Mouse (Mus musculus) kidney, postnatal 0 days (tissue): ENCODE data around the gene Smad1. TPM values are rescaled to one million over a fixed set of nuclear protein-coding genes. Genes with fewer than 3 reads are reported as not detected.

Experiments
- ATAC-seq: fragments of 200-750 bp; cut with Nextera tagmentation; replicated peaks from 2 replicates; pipeline ENCODE4 v1.8.0; 2017; ENCODE audit warnings: low read depth, moderate number of reproducible peaks, moderate TSS enrichment, moderate library complexity; ENCODE audit not compliant: low FRiP score
- DNase-seq: peaks from one replicate; pipeline ENCODE4 v3.0.0-alpha.2; 2016; ENCODE audit warnings: low spot score
- H3K27ac ChIP-seq: fragments of 300-500 bp; sonication (generic); 2 replicates; pipeline ENCODE4 v1.5.1; 2014; ENCODE audit warnings: mild to moderate bottlenecking
- H3K27me3 ChIP-seq: fragments of 300-500 bp; sonication (generic); 2 replicates; pipeline ENCODE4 v1.6.1; 2014; ENCODE audit warnings: low read length, mixed read lengths; ENCODE audit not compliant: insufficient read depth
- H3K36me3 ChIP-seq: fragments of 300-500 bp; sonication (generic); 2 replicates; pipeline ENCODE4 v1.6.1; 2014; ENCODE audit warnings: low read length, mixed read lengths; ENCODE audit not compliant: insufficient read depth
- H3K4me1 ChIP-seq: fragments of 300-500 bp; sonication (generic); replicated peaks from 2 replicates; pipeline ENCODE4 v1.6.1; 2014; ENCODE audit warnings: antibody characterized with exemption, low read length, mixed read lengths; ENCODE audit not compliant: insufficient read depth
- H3K4me2 ChIP-seq: fragments of 300-500 bp; sonication (generic); 2 replicates; pipeline ENCODE4 v1.6.1; 2014; ENCODE audit warnings: mild to moderate bottlenecking, low read length, moderate library complexity, mixed read lengths
- H3K4me3 ChIP-seq: fragments of 300-500 bp; sonication (generic); replicated peaks from 2 replicates; pipeline ENCODE4 v1.5.1; 2014; ENCODE audit warnings: low read depth, low read length
- H3K9ac ChIP-seq: fragments of 300-500 bp; sonication (generic); 2 replicates; pipeline ENCODE4 v1.6.1; 2014; ENCODE audit warnings: low read depth, low read length
- H3K9me3 ChIP-seq: fragments of 300-500 bp; sonication (generic); replicated peaks from 2 replicates; pipeline ENCODE4 v1.6.1; 2016; ENCODE audit warnings: low read length, inconsistent platforms, mixed read lengths
- CTCF ChIP-seq: IDR thresholded peaks from 2 replicates; pipeline ENCODE4 v1.5.1; 2016; ENCODE audit warnings: antibody characterized with exemption, low read depth, mild to moderate bottlenecking, moderate library complexity
- WGBS: fragments of 180-500 bp; shearing (Covaris S2); extraction: QIAGEN DNeasy Blood & Tissue Kit; methylation state at CpG from one replicate; pipeline ENCODE4 v1.1.7; 2014; 5-methylcytosine and 5-hydroxymethylcytosine counted together
- polyA plus RNA-seq: library from polyadenylated mRNA; unstranded; fragments of >200 nt; fragmentation: Nextera tagmentation; extraction: Ambion mirVana; gene quantifications from 2 replicates; pipeline ENCODE4 v1.2.1, GENCODE M21; 2015

The Smad1 gene
- polyA plus RNA-seq, 1 experiment from 2014 or later, result 36.6 TPM

GRCm38 (mm10) chr8:79372084-79372483 is 27.2 kb downstream of the Smad1 start:
- H3K9me3 ChIP-seq, result no peaks in the 10 kb centered on the region
- ATAC-seq, result no peak
- H3K36me3 ChIP-seq, result peaks cover 18% of the 10 kb centered on the region; the same call in 1 of the 2 replicates
- 78% methylated on average over 9 of the region's 9 CpGs for whole genome bisulfite sequencing
- no peak for DNase-seq
- no peaks in the 10 kb centered on the region for H3K27me3 ChIP-seq
- no peak for TF ChIP-seq CTCF
- H3K4me1 ChIP-seq, result peaks cover 16% of the 10 kb centered on the region
- no peak overlapping the region for H3K9ac ChIP-seq
- no peak overlapping the region for H3K27ac ChIP-seq
- no peak overlapping the region for H3K4me2 ChIP-seq
- no peak overlapping the region for H3K4me3 ChIP-seq

- H3K27me3 ChIP-seq, result no peaks in the 10 kb centered on the region
- no peaks in the 10 kb centered on the region for H3K9me3 ChIP-seq
- no peak for ATAC-seq
- peaks cover 17% of the 10 kb centered on the region; the same call in 1 of the 2 replicates for H3K36me3 ChIP-seq
- H3K27ac ChIP-seq, result no peak overlapping the region
- no peak overlapping the region for H3K9ac ChIP-seq
- peaks cover 16% of the 10 kb centered on the region for H3K4me1 ChIP-seq
- no peak overlapping the region for H3K4me3 ChIP-seq
- TF ChIP-seq CTCF, result no peak
- no peak overlapping the region for H3K4me2 ChIP-seq
- no peak for DNase-seq
- 87% methylated on average over 12 of the region's 12 CpGs for WGBS
Observed at GRCm38 (mm10) chr8:79370646-79371290, 28.6 kb downstream of the Smad1 start.

- ATAC-seq (no peak), DNase-seq (no peak)
- H3K9me3 ChIP-seq, result no peaks in the 10 kb centered on the region
- peaks cover 5% of the 10 kb centered on the region; the same call in 1 of the 2 replicates for H3K4me1 ChIP-seq
- no peak overlapping the region for H3K27ac ChIP-seq
- no peak overlapping the region for H3K4me2 ChIP-seq
- peaks cover 23% of the 10 kb centered on the region; the same call in 1 of the 2 replicates for H3K36me3 ChIP-seq
- H3K9ac ChIP-seq, result no peak overlapping the region
- WGBS, result 87% methylated on average over 6 of the region's 6 CpGs
- no peaks in the 10 kb centered on the region for H3K27me3 ChIP-seq
- H3K4me3 ChIP-seq, result no peak overlapping the region
- no peak for TF ChIP-seq CTCF
Observed at GRCm38 (mm10) chr8:79369163-79369562, 30.2 kb downstream of the Smad1 start.

GRCm38 (mm10) chr8:79367959-79368358 is 31.4 kb downstream of the Smad1 start:
- 61% methylated on average over 4 of the region's 4 CpGs for WGBS
- Histone ChIP-seq H3K36me3 (peaks cover 26% of the 10 kb centered on the region; the same call in 1 of the 2 replicates), H3K9me3 (no peaks in the 10 kb centered on the region), H3K4me3 (no peak overlapping the region), H3K27me3 (no peaks in the 10 kb centered on the region), H3K27ac (0 out of 2 replicates have a peak overlapping the region, but pooled peaks have one; percentile 21), H3K4me2 (no peak overlapping the region), H3K9ac (no peak overlapping the region), H3K4me1 (0 out of 2 replicates have a peak, but pooled peaks cover 5% of the 10 kb centered on the region)
- TF ChIP-seq CTCF, result no peak
- ATAC-seq, result no peak
- no peak for DNase-seq

- Histone ChIP-seq H3K27ac (no peak overlapping the region), H3K9ac (no peak overlapping the region), H3K4me2 (no peak overlapping the region), H3K27me3 (no peaks in the 10 kb centered on the region), H3K36me3 (peaks cover 26% of the 10 kb centered on the region; the same call in 1 of the 2 replicates), H3K4me3 (no peak overlapping the region), H3K4me1 (0 out of 2 replicates have a peak, but pooled peaks cover 5% of the 10 kb centered on the region), H3K9me3 (no peaks in the 10 kb centered on the region)
- no peak for DNase-seq
- 49% methylated on average over 11 of the region's 12 CpGs for WGBS
- no peak for TF ChIP-seq CTCF
- no peak for ATAC-seq
Observed at GRCm38 (mm10) chr8:79367350-79367749, 32.0 kb downstream of the Smad1 start.

- 88% methylated on average over 9 of the region's 9 CpGs for WGBS
- Histone ChIP-seq H3K4me3 (no peak overlapping the region), H3K9me3 (no peaks in the 10 kb centered on the region), H3K27ac (no peak overlapping the region), H3K9ac (no peak overlapping the region), H3K36me3 (peaks cover 20% of the 10 kb centered on the region; the same call in 1 of the 2 replicates), H3K27me3 (no peaks in the 10 kb centered on the region), H3K4me1 (0 out of 2 replicates have a peak, but pooled peaks cover 5% of the 10 kb centered on the region), H3K4me2 (no peak overlapping the region)
- no peak for ATAC-seq
- TF ChIP-seq CTCF, result no peak
- DNase-seq, result no peak
Observed at GRCm38 (mm10) chr8:79366227-79366626, 33.1 kb downstream of the Smad1 start.
